Mouse (Mus musculus) heart, embryonic 14.5 days (tissue): Measurements from ENCODE around the gene Efna1. TPM values are rescaled to one million over a fixed set of nuclear protein-coding genes. Genes with fewer than 3 reads are reported as not detected.
A peak's percentile ranks its signal among the peaks of the same experiment; 100 is the strongest.

Experiments used
- ATAC-seq: fragments of 200-750 bp; cut with Nextera tagmentation; 2 replicates; pipeline ENCODE4 v1.8.0; 2017; ENCODE audit warnings: low read depth, moderate TSS enrichment; ENCODE audit not compliant: insufficient number of reproducible peaks, insufficient read depth, low FRiP score
- H3K27ac ChIP-seq, 2 experiments: fragments of 200-500 bp in 1 of 2; fragments of 300-500 bp in 1 of 2; sonication (generic) in 1 of 2; replicated peaks in 1 of 2; 2 replicates each; pipeline ENCODE4 v1.5.1; 2012 to 2014; ENCODE audit warnings: low read depth in 2 of 2, low read length in 2 of 2, control low read depth in 1 of 2, mild to moderate bottlenecking in 1 of 2, mixed read lengths in 1 of 2; ENCODE audit not compliant: control insufficient read depth in 1 of 2, insufficient read depth in 1 of 2
- H3K27me3 ChIP-seq: fragments of 300-500 bp; sonication (generic); 2 replicates; pipeline ENCODE4 v1.6.1; 2014; ENCODE audit warnings: mild to moderate bottlenecking, low read length, control low read depth; ENCODE audit not compliant: control insufficient read depth, insufficient read depth
- H3K36me3 ChIP-seq: fragments of 300-500 bp; sonication (generic); 2 replicates; pipeline ENCODE4 v1.6.1; 2014; ENCODE audit warnings: mild to moderate bottlenecking, control low read depth, low read length, mixed read lengths; ENCODE audit not compliant: control insufficient read depth, insufficient read depth
- H3K4me1 ChIP-seq, 2 experiments: fragments of 200-500 bp in 1 of 2; fragments of 300-500 bp in 1 of 2; sonication (generic) in 1 of 2; 2 replicates each; pipeline ENCODE4 v1.6.1; 2012 to 2014; ENCODE audit warnings: low read length in 2 of 2, control low read depth in 1 of 2, mixed read lengths in 1 of 2; ENCODE audit not compliant: control insufficient read depth in 2 of 2, insufficient read depth in 2 of 2
- H3K4me2 ChIP-seq: fragments of 300-500 bp; sonication (generic); 2 replicates; pipeline ENCODE4 v1.6.1; 2014; ENCODE audit warnings: mild to moderate bottlenecking, low read length
- H3K4me3 ChIP-seq, 2 experiments: fragments of 200-500 bp in 1 of 2; fragments of 300-500 bp in 1 of 2; sonication (generic) in 1 of 2; 2 replicates each; pipeline ENCODE4 v1.5.1; 2012 to 2014; ENCODE audit warnings: low read length in 2 of 2, mild to moderate bottlenecking in 2 of 2, control low read depth in 1 of 2, low read depth in 1 of 2, moderate library complexity in 1 of 2; ENCODE audit not compliant: control insufficient read depth in 1 of 2, insufficient read depth in 1 of 2
- H3K9ac ChIP-seq: fragments of 300-500 bp; sonication (generic); 2 replicates; pipeline ENCODE4 v1.6.1; 2014; ENCODE audit warnings: mild to moderate bottlenecking, low read length
- H3K9me3 ChIP-seq: fragments of 300-500 bp; sonication (generic); 2 replicates; pipeline ENCODE4 v1.6.1; 2016; ENCODE audit warnings: low read length, control low read depth; ENCODE audit not compliant: control insufficient read depth
- WGBS: fragments of 180-500 bp; shearing (Covaris S2); extraction: QIAGEN DNeasy Blood & Tissue Kit; methylation state at CpG from one replicate; pipeline ENCODE4 v1.1.7; 2014; 5-methylcytosine and 5-hydroxymethylcytosine counted together
- polyA plus RNA-seq: library from polyadenylated mRNA; unstranded; fragments of >200 nt; fragmentation: Nextera tagmentation; extraction: Ambion mirVana; gene quantifications from 2 replicates; pipeline ENCODE4 v1.2.1, GENCODE M21; 2014

Efna1 gene
- polyA plus RNA-seq, 1 experiment from 2014 or later: 38.4 TPM

- Histone ChIP-seq H3K36me3 (no peaks in the 10 kb centered on the region), H3K27me3 (0 out of 2 replicates have a peak, but pooled peaks cover 4% of the 10 kb centered on the region), H3K27ac (no peak overlapping the region), H3K9me3 (no peaks in the 10 kb centered on the region), H3K4me2 (no peak overlapping the region), H3K4me3 (no peak overlapping the region), H3K4me1 (peaks cover 5 to 6% of the 10 kb centered on the region in 2 experiments; a peak in 2 of 4 replicates), H3K9ac (no peak overlapping the region)
- ATAC-seq: no peak
- WGBS: 77% methylated on average over 8 of the region's 8 CpGs
Observed at GRCm38 (mm10) chr3:89295685-89296230, 14.8 kb upstream of the Efna1 start.

- WGBS: 78% methylated on average over 5 of the region's 5 CpGs
- no peak for ATAC-seq
- H3K27ac ChIP-seq: no peak overlapping the region
Observed at GRCm38 (mm10) chr3:89294195-89294594, 13.3 kb upstream of the Efna1 start.

GRCm38 (mm10) chr3:89293247-89293918, 12.4 kb upstream of the Efna1 start:
- no peaks in the 10 kb centered on the region for H3K27me3 ChIP-seq
- no peaks in the 10 kb centered on the region for H3K9me3 ChIP-seq
- no peaks in the 10 kb centered on the region for H3K36me3 ChIP-seq
- H3K9ac ChIP-seq: no peak overlapping the region
- peaks cover 0 to 5% of the 10 kb centered on the region in 2 experiments; a peak in 1 of 4 replicates for H3K4me1 ChIP-seq
- H3K4me2 ChIP-seq: no peak overlapping the region
- no peak overlapping the region for H3K4me3 ChIP-seq
- WGBS: 87% methylated on average over 11 of the region's 11 CpGs
- H3K27ac ChIP-seq: no peak overlapping the region
- no peak for ATAC-seq

More at GRCm38 (mm10) chr3:89294195-89294594, 13.3 kb upstream of the Efna1 start:
- H3K27me3 ChIP-seq: no peaks in the 10 kb centered on the region
- no peak overlapping the region for H3K9ac ChIP-seq
- no peak overlapping the region for H3K4me2 ChIP-seq
- peaks cover 0 to 3% of the 10 kb centered on the region in 2 experiments; a peak in 1 of 4 replicates for H3K4me1 ChIP-seq
- H3K4me3 ChIP-seq: no peak overlapping the region
- no peaks in the 10 kb centered on the region for H3K9me3 ChIP-seq
- no peaks in the 10 kb centered on the region for H3K36me3 ChIP-seq

GRCm38 (mm10) chr3:89292303-89292702, 11.4 kb upstream of the Efna1 start:
- no peaks in the 10 kb centered on the region for H3K27me3 ChIP-seq
- 79% methylated on average over 5 of the region's 5 CpGs for WGBS
- no peak overlapping the region for H3K9ac ChIP-seq
- H3K4me3 ChIP-seq: no peak overlapping the region
- H3K9me3 ChIP-seq: no peaks in the 10 kb centered on the region
- no peak for ATAC-seq
- peaks cover 0 to 8% of the 10 kb centered on the region in 2 experiments; a peak in 1 of 4 replicates for H3K4me1 ChIP-seq
- H3K27ac ChIP-seq: no peak overlapping the region
- no peaks in the 10 kb centered on the region for H3K36me3 ChIP-seq
- no peak overlapping the region for H3K4me2 ChIP-seq

GRCm38 (mm10) chr3:89291874-89292273, 10.9 kb upstream of the Efna1 start:
- no peak for ATAC-seq
- H3K27me3 ChIP-seq: no peaks in the 10 kb centered on the region
- no peak overlapping the region for H3K27ac ChIP-seq
- no peak overlapping the region for H3K4me2 ChIP-seq
- peaks cover 0 to 8% of the 10 kb centered on the region in 2 experiments; a peak in 1 of 4 replicates for H3K4me1 ChIP-seq
- 40% methylated on average over 10 of the region's 10 CpGs for WGBS
- H3K9ac ChIP-seq: no peak overlapping the region
- H3K36me3 ChIP-seq: no peaks in the 10 kb centered on the region
- no peak overlapping the region for H3K4me3 ChIP-seq
- no peaks in the 10 kb centered on the region for H3K9me3 ChIP-seq

GRCm38 (mm10) chr3:89288503-89288928, 7.6 kb upstream of the Efna1 start:
- Histone ChIP-seq H3K27ac (no peak overlapping the region), H3K27me3 (no peaks in the 10 kb centered on the region), H3K4me3 (no peak overlapping the region), H3K4me1 (peaks cover 0 to 5% of the 10 kb centered on the region in 2 experiments; a peak in 1 of 4 replicates), H3K9me3 (no peaks in the 10 kb centered on the region), H3K36me3 (no peaks in the 10 kb centered on the region), H3K4me2 (no peak overlapping the region), H3K9ac (no peak overlapping the region)
- ATAC-seq: no peak
- 26% methylated on average over 7 of the region's 7 CpGs for WGBS

GRCm38 (mm10) chr3:89287286-89287685, 6.3 kb upstream of the Efna1 start:
- H3K36me3 ChIP-seq: no peaks in the 10 kb centered on the region
- H3K27ac ChIP-seq: peak overlapping the region; percentile 33 to 46
- H3K27me3 ChIP-seq: no peaks in the 10 kb centered on the region
- peaks cover 0 to 5% of the 10 kb centered on the region in 2 experiments; a peak in 1 of 4 replicates for H3K4me1 ChIP-seq
- no peaks in the 10 kb centered on the region for H3K9me3 ChIP-seq
- no peak overlapping the region for H3K4me2 ChIP-seq
- no peak for ATAC-seq
- no peak overlapping the region for H3K4me3 ChIP-seq
- 49% methylated on average over 5 of the region's 5 CpGs for WGBS
- H3K9ac ChIP-seq: no peak overlapping the region
